Mouse (Mus musculus) heart, postnatal 0 days (tissue): ENCODE measurements around the gene Sit1. TPM values are rescaled to one million over a fixed set of nuclear protein-coding genes. Genes with fewer than 3 reads are reported as not detected.

Experiments used
- ATAC-seq: fragments of 200-750 bp; cut with Nextera tagmentation; 2 replicates; pipeline ENCODE4 v1.8.0; 2017; ENCODE audit warnings: low read depth, moderate number of reproducible peaks, moderate library complexity; ENCODE audit not compliant: insufficient read depth
- DNase-seq: peaks from one replicate; pipeline ENCODE4 v3.0.0-alpha.2; 2016; ENCODE audit warnings: low spot score
- H3K27ac ChIP-seq: fragments of 300-500 bp; sonication (generic); 2 replicates; pipeline ENCODE4 v1.5.1; 2014; ENCODE audit warnings: low read depth, mild to moderate bottlenecking
- H3K27me3 ChIP-seq: fragments of 300-500 bp; sonication (generic); 2 replicates; pipeline ENCODE4 v1.6.1; 2014; ENCODE audit warnings: low read length, mixed read lengths; ENCODE audit not compliant: control insufficient read depth, insufficient read depth
- H3K36me3 ChIP-seq: fragments of 300-500 bp; sonication (generic); replicated peaks from 2 replicates; pipeline ENCODE4 v1.6.1; 2014; ENCODE audit warnings: low read length, mixed read lengths; ENCODE audit not compliant: control insufficient read depth, insufficient read depth
- H3K4me1 ChIP-seq: fragments of 300-500 bp; sonication (generic); 2 replicates; pipeline ENCODE4 v1.6.1; 2014; ENCODE audit warnings: antibody characterized with exemption; ENCODE audit not compliant: control insufficient read depth, insufficient read depth
- H3K4me2 ChIP-seq: fragments of 300-500 bp; sonication (generic); 2 replicates; pipeline ENCODE4 v1.6.1; 2014; ENCODE audit warnings: low read depth, mild to moderate bottlenecking, low read length, moderate library complexity
- H3K4me3 ChIP-seq: fragments of 300-500 bp; sonication (generic); 2 replicates; pipeline ENCODE4 v1.5.1; 2014; ENCODE audit warnings: low read depth, low read length
- H3K9ac ChIP-seq: fragments of 300-500 bp; sonication (generic); replicated peaks from 2 replicates; pipeline ENCODE4 v1.6.1; 2014; ENCODE audit warnings: low read depth, low read length, mixed read lengths
- H3K9me3 ChIP-seq: fragments of 300-500 bp; sonication (generic); replicated peaks from 2 replicates; pipeline ENCODE4 v1.6.1; 2016; ENCODE audit warnings: low read length; ENCODE audit not compliant: control insufficient read depth
- CTCF ChIP-seq: IDR thresholded peaks from 2 replicates; pipeline ENCODE4 v1.5.1; 2016; ENCODE audit warnings: antibody characterized with exemption, control low read depth, low read depth
- EP300 ChIP-seq: IDR thresholded peaks from 2 replicates; pipeline ENCODE4 v1.6.1; 2016; ENCODE audit warnings: antibody characterized with exemption, low read depth
- WGBS: fragments of 180-500 bp; shearing (Covaris S2); extraction: QIAGEN DNeasy Blood & Tissue Kit; methylation state at CpG from one replicate; pipeline ENCODE4 v1.1.7; 2014; 5-methylcytosine and 5-hydroxymethylcytosine counted together
- polyA plus RNA-seq: library from polyadenylated mRNA; unstranded; fragments of >200 nt; fragmentation: Nextera tagmentation; extraction: Ambion mirVana; gene quantifications from 2 replicates; pipeline ENCODE4 v1.2.1, GENCODE M21; 2015
- total RNA-seq: library from RNA; depleted of rRNA; stranded (reverse); fragments of >200 nt; gene quantifications from 2 replicates; pipeline ENCODE4 v1.2.3, GENCODE M21; 2014; ENCODE audit warnings: low replicate concordance

Sit1 gene
- total and polyA plus RNA-seq, 2 experiments from 2014 or later, result not detected

DNA sequence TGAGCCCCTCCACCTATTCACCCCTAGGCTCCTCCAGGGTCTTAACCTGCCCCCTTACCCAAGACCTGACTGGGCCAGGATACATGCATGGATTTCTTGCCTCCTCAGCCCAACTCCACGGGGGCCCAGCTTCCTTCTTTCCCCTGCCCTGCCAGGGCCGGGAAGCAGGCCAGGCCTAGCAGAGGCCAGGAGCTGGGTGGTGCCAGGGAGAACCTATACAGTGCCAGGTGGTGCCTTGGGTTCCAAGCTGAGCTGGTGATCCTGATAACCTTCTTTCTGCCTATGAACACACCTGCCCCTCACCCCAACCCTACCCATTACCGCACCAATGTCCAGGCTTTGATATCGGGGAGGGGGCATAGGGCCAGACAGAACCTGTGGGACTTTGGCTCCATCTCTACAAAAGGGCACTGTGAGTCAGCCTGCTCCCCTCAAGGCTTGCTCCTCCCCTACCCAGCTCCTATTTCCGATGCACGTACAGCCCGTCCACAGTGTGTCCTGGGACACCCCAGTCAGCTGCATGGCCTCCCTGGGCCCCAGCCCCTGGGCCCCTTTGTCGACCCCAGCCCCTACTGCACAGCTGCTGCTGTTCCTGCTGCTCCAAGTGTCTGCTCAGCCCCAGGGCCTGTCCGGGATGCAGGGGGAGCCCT, 23.1 kb upstream of the Sit1 start, which contains the start of gene Car9:
Gene Car9 (plus strand): TSS at position 431 of the 650 bp plus-strand sequence.
- Histone ChIP-seq H3K9ac (no peak within 1 kb of the TSS), H3K27me3 (no peaks in the 10 kb centered on the region), H3K4me3 (peak within 1 kb of the TSS; percentile 49)

DNA sequence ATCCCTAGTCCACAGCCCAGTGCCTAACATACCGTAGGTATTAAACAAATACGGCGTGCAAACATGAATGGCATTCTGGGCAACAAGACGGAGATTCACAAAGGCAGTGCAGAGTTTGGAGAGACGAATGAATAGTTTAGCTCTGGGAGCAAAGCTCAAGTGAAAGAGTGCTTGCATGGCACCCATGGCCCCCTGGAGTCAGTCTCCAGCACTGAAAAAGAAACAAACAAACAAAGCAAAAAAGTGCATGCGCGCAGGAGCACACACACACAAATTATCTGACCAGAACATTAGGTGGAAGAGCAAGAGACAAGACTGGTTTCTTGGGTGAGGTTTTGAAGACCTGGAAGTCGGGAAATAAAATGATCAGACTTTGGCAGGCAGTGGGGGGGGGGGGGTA, 22.5 kb upstream of the Sit1 start:
- no peaks in the 10 kb centered on the region for H3K9me3 ChIP-seq
- ATAC-seq, result no peak
- DNase-seq, result no peak
- H3K4me1 ChIP-seq, result peaks cover 8% of the 10 kb centered on the region; the same call in 1 of the 2 replicates
- H3K36me3 ChIP-seq, result no peaks in the 10 kb centered on the region
- TF ChIP-seq CTCF (no peak), EP300 (no peak)
- no peak overlapping the region for H3K4me3 ChIP-seq
- H3K4me2 ChIP-seq, result no peak overlapping the region
- H3K27ac ChIP-seq, result no peak overlapping the region
- 88% methylated on average over 8 of the region's 8 CpGs for WGBS
- no peaks in the 10 kb centered on the region for H3K27me3 ChIP-seq
- no peak overlapping the region for H3K9ac ChIP-seq

More for the DNA sequence above, 23.1 kb upstream of the Sit1 start, which contains the start of gene Car9:
- no peaks in the 10 kb centered on the region for H3K9me3 ChIP-seq
- peaks cover 8% of the 10 kb centered on the region; the same call in 1 of the 2 replicates for H3K4me1 ChIP-seq
- no peaks in the 10 kb centered on the region for H3K36me3 ChIP-seq
- no peak for ATAC-seq
- H3K4me2 ChIP-seq, result peak within 1 kb of the TSS; percentile 93
- DNase-seq, result peak; percentile 3
- TF ChIP-seq EP300, result no peak
- no peak for TF ChIP-seq CTCF
- WGBS, result 71% methylated on average over 9 of the region's 9 CpGs
- no peak within 1 kb of the TSS for H3K27ac ChIP-seq

DNA sequence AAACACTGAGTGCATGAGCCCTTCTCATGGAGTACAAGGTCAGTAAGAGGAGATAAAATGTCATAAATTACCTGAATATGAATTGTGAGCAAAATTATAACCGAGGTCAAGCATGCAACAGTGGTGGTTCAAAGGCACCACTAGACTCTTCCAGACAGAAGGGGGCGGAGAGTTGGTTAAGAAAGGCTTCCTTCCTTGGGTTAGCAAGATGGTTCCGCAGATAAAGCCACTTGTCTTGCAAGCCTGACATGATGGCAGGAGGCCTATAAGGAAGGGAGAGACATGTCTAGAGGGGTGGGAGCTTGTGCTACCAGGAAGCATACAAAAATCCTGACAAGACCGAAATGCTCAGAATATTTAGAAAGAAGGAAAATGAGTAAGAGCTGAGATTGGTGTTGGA, 20.7 kb upstream of the Sit1 start:
- Histone ChIP-seq H3K9ac (no peak overlapping the region), H3K4me1 (peaks cover 12% of the 10 kb centered on the region; the same call in 1 of the 2 replicates), H3K27me3 (no peaks in the 10 kb centered on the region), H3K36me3 (no peaks in the 10 kb centered on the region), H3K4me3 (no peak overlapping the region), H3K9me3 (no peaks in the 10 kb centered on the region), H3K4me2 (no peak overlapping the region), H3K27ac (no peak overlapping the region)
- WGBS, result 77% methylated on average over 4 of the region's 4 CpGs
- no peak for ATAC-seq
- TF ChIP-seq EP300 (no peak), CTCF (no peak)
- DNase-seq, result no peak

DNA sequence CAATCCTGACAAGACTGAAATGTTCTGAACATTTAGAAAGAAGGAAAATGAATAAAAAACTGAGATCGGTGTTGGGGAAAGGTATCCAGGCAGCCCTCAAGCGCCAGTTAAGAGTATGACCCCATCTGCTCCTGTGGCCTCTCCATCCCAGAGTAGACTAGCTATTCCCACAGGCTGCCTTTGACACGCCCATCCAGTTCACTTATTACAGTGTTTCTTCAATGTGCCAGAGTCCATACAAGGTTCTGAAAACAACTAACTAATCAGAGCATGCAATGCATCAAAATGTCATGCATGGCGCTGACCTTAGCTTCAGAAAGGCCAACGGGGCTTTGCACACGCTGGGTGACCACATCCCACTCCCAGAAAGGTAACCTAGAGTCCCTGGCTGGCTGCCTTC, 20.0 kb upstream of the Sit1 start:
- no peaks in the 10 kb centered on the region for H3K9me3 ChIP-seq
- ATAC-seq (no peak), DNase-seq (no peak)
- TF ChIP-seq CTCF, result no peak
- no peak for TF ChIP-seq EP300
- no peaks in the 10 kb centered on the region for H3K27me3 ChIP-seq
- WGBS, result 82% methylated on average over 6 of the region's 6 CpGs
- no peak overlapping the region for H3K27ac ChIP-seq
- H3K4me2 ChIP-seq, result no peak overlapping the region
- H3K4me3 ChIP-seq, result no peak overlapping the region
- no peaks in the 10 kb centered on the region for H3K36me3 ChIP-seq
- H3K4me1 ChIP-seq, result peaks cover 18% of the 10 kb centered on the region
- H3K9ac ChIP-seq, result no peak overlapping the region

DNA sequence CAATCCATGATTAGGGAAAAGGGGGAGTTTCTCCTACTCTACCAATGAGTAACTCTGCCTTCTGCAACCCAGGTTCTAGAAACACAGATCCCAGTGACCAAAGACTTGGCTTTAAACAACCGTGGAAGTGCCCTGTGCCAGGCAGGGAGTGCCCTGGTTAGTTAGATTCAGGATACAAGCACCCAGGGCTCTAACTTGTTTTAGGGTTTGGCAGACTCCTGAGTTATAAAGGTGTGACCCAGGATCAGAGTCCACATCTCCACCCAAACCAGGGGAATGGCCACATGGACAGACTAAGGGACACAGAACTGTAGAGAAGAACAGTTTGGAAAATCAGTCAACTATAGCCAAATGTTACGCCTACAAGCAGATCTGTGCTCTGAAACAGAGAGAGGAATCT, 19.5 kb upstream of the Sit1 start:
- DNase-seq (no peak), ATAC-seq (no peak)
- 81% methylated on average over 2 of the region's 2 CpGs for WGBS
- no peak overlapping the region for H3K9ac ChIP-seq
- H3K27me3 ChIP-seq, result no peaks in the 10 kb centered on the region
- H3K27ac ChIP-seq, result no peak overlapping the region
- H3K9me3 ChIP-seq, result no peaks in the 10 kb centered on the region
- H3K36me3 ChIP-seq, result no peaks in the 10 kb centered on the region
- H3K4me2 ChIP-seq, result no peak overlapping the region
- peaks cover 20% of the 10 kb centered on the region for H3K4me1 ChIP-seq
- TF ChIP-seq EP300, result no peak
- no peak for TF ChIP-seq CTCF
- no peak overlapping the region for H3K4me3 ChIP-seq
